Mouse (Mus musculus): ENCODE data around the gene Cutc. TPM values are rescaled to one million over a fixed set of nuclear protein-coding genes. Genes with fewer than 3 reads are reported as not detected.

Gene Cutc
- 20.9 and 33.3 TPM in 2 replicates for total RNA-seq (2017)

GRCm38 (mm10) chr19:43752489-43753225 lies at the start of gene Cutc, which contains the start of gene Cox15:
Gene Cutc, plus strand, starts transcription at chr19:43752996.
Gene Cox15, minus strand, starts transcription at chr19:43753000.
- peak; percentile 88 to 90 for ATAC-seq (replicated peaks in 1 of 2; ENCODE audit: insufficient read depth in 1 of 2, low FRiP score in 2 of 2, low TSS enrichment in 1 of 2, low read depth in 1 of 2, poor library complexity in 2 of 2, severe bottlenecking in 2 of 2)

- no peak for ATAC-seq (replicated peaks in 1 of 2; ENCODE audit: insufficient read depth in 1 of 2, low FRiP score in 2 of 2, low TSS enrichment in 1 of 2, low read depth in 1 of 2, poor library complexity in 2 of 2, severe bottlenecking in 2 of 2)
These were observed 48.6 kb upstream of the Cutc start for GRCm38 (mm10) chr19:43704211-43704610.

- ATAC-seq (replicated peaks in 1 of 2; ENCODE audit: insufficient read depth in 1 of 2, low FRiP score in 2 of 2, low TSS enrichment in 1 of 2, low read depth in 1 of 2, poor library complexity in 2 of 2, severe bottlenecking in 2 of 2) = no peak
These were observed 47.9 kb upstream of the Cutc start for GRCm38 (mm10) chr19:43704787-43705497.

GRCm38 (mm10) chr19:43708206-43708605 lies 44.6 kb upstream of the Cutc start:
- no peak for ATAC-seq (replicated peaks in 1 of 2; ENCODE audit: insufficient read depth in 1 of 2, low FRiP score in 2 of 2, low TSS enrichment in 1 of 2, low read depth in 1 of 2, poor library complexity in 2 of 2, severe bottlenecking in 2 of 2)

GRCm38 (mm10) chr19:43709317-43709716 lies 43.5 kb upstream of the Cutc start:
- no peak for ATAC-seq (replicated peaks in 1 of 2; ENCODE audit: insufficient read depth in 1 of 2, low FRiP score in 2 of 2, low TSS enrichment in 1 of 2, low read depth in 1 of 2, poor library complexity in 2 of 2, severe bottlenecking in 2 of 2)

- ATAC-seq (replicated peaks in 1 of 2; ENCODE audit: insufficient read depth in 1 of 2, low FRiP score in 2 of 2, low TSS enrichment in 1 of 2, low read depth in 1 of 2, poor library complexity in 2 of 2, severe bottlenecking in 2 of 2) = peak; percentile 82 to 83
These were observed 41.5 kb upstream of the Cutc start for GRCm38 (mm10) chr19:43711159-43711916.

GRCm38 (mm10) chr19:43711971-43712370 lies 40.8 kb upstream of the Cutc start:
- ATAC-seq (replicated peaks in 1 of 2; ENCODE audit: insufficient read depth in 1 of 2, low FRiP score in 2 of 2, low TSS enrichment in 1 of 2, low read depth in 1 of 2, poor library complexity in 2 of 2, severe bottlenecking in 2 of 2) = no peak

GRCm38 (mm10) chr19:43720061-43720460 lies 32.7 kb upstream of the Cutc start:
- ATAC-seq (replicated peaks in 1 of 2; ENCODE audit: insufficient read depth in 1 of 2, low FRiP score in 2 of 2, low TSS enrichment in 1 of 2, low read depth in 1 of 2, poor library complexity in 2 of 2, severe bottlenecking in 2 of 2) = no peak

GRCm38 (mm10) chr19:43722891-43723290 lies 29.9 kb upstream of the Cutc start:
- peak; percentile 50 to 51; a peak in 3 of 4 replicates for ATAC-seq (replicated peaks in 1 of 2; ENCODE audit: insufficient read depth in 1 of 2, low FRiP score in 2 of 2, low TSS enrichment in 1 of 2, low read depth in 1 of 2, poor library complexity in 2 of 2, severe bottlenecking in 2 of 2)

- no peak for ATAC-seq (replicated peaks in 1 of 2; ENCODE audit: insufficient read depth in 1 of 2, low FRiP score in 2 of 2, low TSS enrichment in 1 of 2, low read depth in 1 of 2, poor library complexity in 2 of 2, severe bottlenecking in 2 of 2)
These were observed 29.3 kb upstream of the Cutc start for GRCm38 (mm10) chr19:43723501-43723900.

GRCm38 (mm10) chr19:43724194-43724593 lies 28.6 kb upstream of the Cutc start:
- no peak for ATAC-seq (replicated peaks in 1 of 2; ENCODE audit: insufficient read depth in 1 of 2, low FRiP score in 2 of 2, low TSS enrichment in 1 of 2, low read depth in 1 of 2, poor library complexity in 2 of 2, severe bottlenecking in 2 of 2)

GRCm38 (mm10) chr19:43724821-43725220 lies 28.0 kb upstream of the Cutc start:
- no peak for ATAC-seq (replicated peaks in 1 of 2; ENCODE audit: insufficient read depth in 1 of 2, low FRiP score in 2 of 2, low TSS enrichment in 1 of 2, low read depth in 1 of 2, poor library complexity in 2 of 2, severe bottlenecking in 2 of 2)

- ATAC-seq (replicated peaks in 1 of 2; ENCODE audit: insufficient read depth in 1 of 2, low FRiP score in 2 of 2, low TSS enrichment in 1 of 2, low read depth in 1 of 2, poor library complexity in 2 of 2, severe bottlenecking in 2 of 2) = peak; percentile 65 to 76
These were observed 26.2 kb upstream of the Cutc start for GRCm38 (mm10) chr19:43726510-43727146.

- no peak for ATAC-seq (replicated peaks in 1 of 2; ENCODE audit: insufficient read depth in 1 of 2, low FRiP score in 2 of 2, low TSS enrichment in 1 of 2, low read depth in 1 of 2, poor library complexity in 2 of 2, severe bottlenecking in 2 of 2)
These were observed 23.3 kb upstream of the Cutc start for GRCm38 (mm10) chr19:43729296-43730036.

GRCm38 (mm10) chr19:43730037-43730428 lies 22.8 kb upstream of the Cutc start:
- no peak for ATAC-seq (replicated peaks in 1 of 2; ENCODE audit: insufficient read depth in 1 of 2, low FRiP score in 2 of 2, low TSS enrichment in 1 of 2, low read depth in 1 of 2, poor library complexity in 2 of 2, severe bottlenecking in 2 of 2)

GRCm38 (mm10) chr19:43731157-43731556 lies 21.6 kb upstream of the Cutc start:
- ATAC-seq (replicated peaks in 1 of 2; ENCODE audit: insufficient read depth in 1 of 2, low FRiP score in 2 of 2, low TSS enrichment in 1 of 2, low read depth in 1 of 2, poor library complexity in 2 of 2, severe bottlenecking in 2 of 2) = no peak

GRCm38 (mm10) chr19:43738409-43738808 lies 14.4 kb upstream of the Cutc start:
- no peak for ATAC-seq (replicated peaks in 1 of 2; ENCODE audit: insufficient read depth in 1 of 2, low FRiP score in 2 of 2, low TSS enrichment in 1 of 2, low read depth in 1 of 2, poor library complexity in 2 of 2, severe bottlenecking in 2 of 2)
